Mouse (Mus musculus) stomach, postnatal 0 days (tissue): ENCODE measurements around the gene Pop7. TPM values are rescaled to one million over a fixed set of nuclear protein-coding genes. Genes with fewer than 3 reads are reported as not detected.

Experiments used
- ATAC-seq: fragments of 200-750 bp; cut with Nextera tagmentation; 2 replicates; pipeline ENCODE4 v1.8.0; 2017; ENCODE audit not compliant: low FRiP score, low TSS enrichment
- DNase-seq: peaks from one replicate; pipeline ENCODE4 v3.0.0-alpha.2; 2016; ENCODE audit warnings: low spot score
- H3K27ac ChIP-seq: fragments of 300-500 bp; sonication (generic); replicated peaks from 2 replicates; pipeline ENCODE4 v1.5.1; 2014; ENCODE audit warnings: mild to moderate bottlenecking, control low read depth
- H3K27me3 ChIP-seq: fragments of 300-500 bp; sonication (generic); 2 replicates; pipeline ENCODE4 v1.6.1; 2014; ENCODE audit warnings: low read length; ENCODE audit not compliant: control insufficient read depth, insufficient read depth
- H3K36me3 ChIP-seq: fragments of 300-500 bp; sonication (generic); 2 replicates; pipeline ENCODE4 v1.6.1; 2014; ENCODE audit warnings: low read length, mixed read lengths; ENCODE audit not compliant: control insufficient read depth, insufficient read depth
- H3K4me1 ChIP-seq: fragments of 300-500 bp; sonication (generic); replicated peaks from 2 replicates; pipeline ENCODE4 v1.6.1; 2014; ENCODE audit warnings: antibody characterized with exemption; ENCODE audit not compliant: control insufficient read depth, insufficient read depth
- H3K4me2 ChIP-seq: fragments of 300-500 bp; sonication (generic); replicated peaks from 2 replicates; pipeline ENCODE4 v1.6.1; 2014; ENCODE audit warnings: low read depth, mild to moderate bottlenecking, control low read depth, moderate library complexity
- H3K4me3 ChIP-seq: fragments of 300-500 bp; sonication (generic); 2 replicates; pipeline ENCODE4 v1.5.1; 2014; ENCODE audit warnings: low read depth, low read length, control low read depth
- H3K9ac ChIP-seq: fragments of 300-500 bp; sonication (generic); 2 replicates; pipeline ENCODE4 v1.6.1; 2014; ENCODE audit warnings: mild to moderate bottlenecking, low read length, control low read depth, mixed read lengths
- H3K9me3 ChIP-seq: fragments of 300-500 bp; sonication (generic); 2 replicates; pipeline ENCODE4 v1.6.1; 2016; ENCODE audit warnings: low read length; ENCODE audit not compliant: control insufficient read depth
- CTCF ChIP-seq: IDR thresholded peaks from 2 replicates; pipeline ENCODE4 v1.5.1; 2016; ENCODE audit warnings: antibody characterized with exemption, low read depth, mild to moderate bottlenecking, moderate library complexity
- EP300 ChIP-seq: optimal IDR thresholded peaks from 2 replicates; pipeline ENCODE3; 2016; ENCODE audit warnings: antibody characterized with exemption
- WGBS: fragments of 180-500 bp; shearing (Covaris S2); extraction: QIAGEN DNeasy Blood & Tissue Kit; methylation state at CpG from one replicate; pipeline ENCODE4 v1.1.7; 2014; 5-methylcytosine and 5-hydroxymethylcytosine counted together
- polyA plus RNA-seq: library from polyadenylated mRNA; unstranded; fragments of >200 nt; fragmentation: Nextera tagmentation; extraction: Ambion mirVana; gene quantifications from 2 replicates; pipeline ENCODE4 v1.2.1, GENCODE M21; 2015

Pop7 gene
- polyA plus RNA-seq, 1 experiment from 2014 or later, result 39.9 TPM

GRCm38 (mm10) chr5:137541768-137542540 lies 39.6 kb upstream of the Pop7 start:
- Histone ChIP-seq H3K27ac (no peak overlapping the region), H3K36me3 (no peaks in the 10 kb centered on the region), H3K27me3 (no peaks in the 10 kb centered on the region), H3K9me3 (no peaks in the 10 kb centered on the region), H3K4me2 (no peak overlapping the region), H3K9ac (no peak overlapping the region), H3K4me1 (no peaks in the 10 kb centered on the region), H3K4me3 (no peak overlapping the region)
- DNase-seq (no peak), ATAC-seq (no peak)
- TF ChIP-seq CTCF (no peak), EP300 (no peak)
- 68% methylated on average over 5 of the region's 5 CpGs for WGBS

GRCm38 (mm10) chr5:137540991-137541390 lies 38.7 kb upstream of the Pop7 start:
- Histone ChIP-seq H3K27ac (no peak overlapping the region), H3K9ac (no peak overlapping the region), H3K27me3 (no peaks in the 10 kb centered on the region), H3K4me3 (no peak overlapping the region), H3K36me3 (no peaks in the 10 kb centered on the region), H3K4me1 (no peaks in the 10 kb centered on the region), H3K4me2 (no peak overlapping the region), H3K9me3 (no peaks in the 10 kb centered on the region)
- TF ChIP-seq EP300 (no peak), CTCF (no peak)
- no peak for DNase-seq
- whole genome bisulfite sequencing, result 76% methylated on average over 6 of the region's 6 CpGs
- ATAC-seq, result no peak

DNA sequence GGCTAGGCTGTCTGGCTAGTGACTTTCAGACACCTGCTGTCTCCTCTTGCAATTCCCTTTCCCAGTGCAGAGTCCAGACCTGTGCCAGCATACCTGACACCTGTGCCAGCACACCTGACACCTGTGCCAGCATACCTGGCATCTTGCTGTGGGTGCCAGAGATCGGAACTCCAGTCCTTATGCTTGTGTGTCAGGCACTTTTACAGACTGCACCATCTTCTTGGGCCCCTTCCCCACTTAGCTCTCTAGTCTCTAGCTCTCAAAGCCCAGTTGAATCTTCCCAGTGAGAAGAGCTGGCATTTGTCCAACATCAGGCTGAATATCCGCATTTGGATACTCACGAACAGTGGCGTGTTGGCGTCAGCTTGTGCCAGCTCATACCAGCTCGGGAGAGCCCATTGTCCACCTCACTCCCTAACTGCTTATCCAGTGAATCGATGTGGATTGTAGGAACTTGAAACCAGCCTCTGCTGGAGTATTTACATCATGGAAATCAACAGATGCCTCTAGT lies 37.0 kb upstream of the Pop7 start:
- TF ChIP-seq EP300 (no peak), CTCF (no peak)
- ATAC-seq, result no peak
- H3K4me1 ChIP-seq, result no peaks in the 10 kb centered on the region

GRCm38 (mm10) chr5:137537461-137537860 lies 35.1 kb upstream of the Pop7 start:
- no peak overlapping the region for H3K9ac ChIP-seq
- DNase-seq, result no peak
- no peak overlapping the region for H3K4me3 ChIP-seq
- H3K9me3 ChIP-seq, result no peaks in the 10 kb centered on the region
- TF ChIP-seq CTCF (no peak), EP300 (no peak)
- no peaks in the 10 kb centered on the region for H3K36me3 ChIP-seq
- no peaks in the 10 kb centered on the region for H3K4me1 ChIP-seq
- H3K4me2 ChIP-seq, result no peak overlapping the region
- no peaks in the 10 kb centered on the region for H3K27me3 ChIP-seq
- no peak for ATAC-seq
- 50% methylated on average over 4 of the region's 4 CpGs for WGBS
- no peak overlapping the region for H3K27ac ChIP-seq

More for the DNA sequence above, 37.0 kb upstream of the Pop7 start:
- no peak overlapping the region for H3K27ac ChIP-seq
- no peak overlapping the region for H3K4me2 ChIP-seq
- H3K9ac ChIP-seq, result no peak overlapping the region
- DNase-seq, result no peak
- H3K4me3 ChIP-seq, result no peak overlapping the region
- H3K27me3 ChIP-seq, result no peaks in the 10 kb centered on the region
- 44% methylated on average over 7 of the region's 7 CpGs for WGBS
- H3K36me3 ChIP-seq, result no peaks in the 10 kb centered on the region
- no peaks in the 10 kb centered on the region for H3K9me3 ChIP-seq

- H3K27me3 ChIP-seq, result no peaks in the 10 kb centered on the region
- H3K9me3 ChIP-seq, result no peaks in the 10 kb centered on the region
- H3K4me1 ChIP-seq, result no peaks in the 10 kb centered on the region; the same call in 1 of the 2 replicates
- no peak overlapping the region for H3K27ac ChIP-seq
- no peak overlapping the region for H3K4me3 ChIP-seq
- H3K4me2 ChIP-seq, result no peak overlapping the region
- H3K36me3 ChIP-seq, result no peaks in the 10 kb centered on the region
- 72% methylated on average over 9 of the region's 9 CpGs for WGBS
- ATAC-seq (no peak), DNase-seq (no peak)
- H3K9ac ChIP-seq, result no peak overlapping the region
- no peak for TF ChIP-seq CTCF
- no peak for TF ChIP-seq EP300
These were observed 33.0 kb upstream of the Pop7 start for GRCm38 (mm10) chr5:137535318-137535717.

GRCm38 (mm10) chr5:137534762-137535161 lies 32.4 kb upstream of the Pop7 start:
- Histone ChIP-seq H3K4me2 (no peak overlapping the region), H3K4me1 (peaks cover 2% of the 10 kb centered on the region), H3K27ac (no peak overlapping the region), H3K36me3 (0 out of 2 replicates have a peak, but pooled peaks cover 3% of the 10 kb centered on the region), H3K27me3 (no peaks in the 10 kb centered on the region), H3K9me3 (no peaks in the 10 kb centered on the region), H3K9ac (no peak overlapping the region), H3K4me3 (no peak overlapping the region)
- TF ChIP-seq EP300 (no peak), CTCF (no peak)
- DNase-seq (no peak), ATAC-seq (no peak)
- 93% methylated on average over 3 of the region's 3 CpGs for WGBS
